Mouse (Mus musculus): Measurements from ENCODE around the gene Ppm1b. TPM values are rescaled to one million over a fixed set of nuclear protein-coding genes. Genes with fewer than 3 reads are reported as not detected.
"Not testable (repeated sequence)": the region's sequence is repeated elsewhere in the genome, so short reads cannot be mapped to it uniquely, and the experiment has no call there.

Ppm1b gene
- 100 to 1,000 TPM; 121 to 128 TPM for total RNA-seq (2021)

GRCm38 (mm10) chr17:84956441-84956840 lies at the start of gene Ppm1b:
TSS of gene Ppm1b (plus strand) at chr17:84956741.
- intact Hi-C loops (cut with DNase I), result loop anchor here (5.0 kb wide), 1 partner anchor 164 kb away; the partner anchor contains the start of gene Lrpprc
- DNase-seq, result peak in 1 of 2 experiments; percentile 11

DNA sequence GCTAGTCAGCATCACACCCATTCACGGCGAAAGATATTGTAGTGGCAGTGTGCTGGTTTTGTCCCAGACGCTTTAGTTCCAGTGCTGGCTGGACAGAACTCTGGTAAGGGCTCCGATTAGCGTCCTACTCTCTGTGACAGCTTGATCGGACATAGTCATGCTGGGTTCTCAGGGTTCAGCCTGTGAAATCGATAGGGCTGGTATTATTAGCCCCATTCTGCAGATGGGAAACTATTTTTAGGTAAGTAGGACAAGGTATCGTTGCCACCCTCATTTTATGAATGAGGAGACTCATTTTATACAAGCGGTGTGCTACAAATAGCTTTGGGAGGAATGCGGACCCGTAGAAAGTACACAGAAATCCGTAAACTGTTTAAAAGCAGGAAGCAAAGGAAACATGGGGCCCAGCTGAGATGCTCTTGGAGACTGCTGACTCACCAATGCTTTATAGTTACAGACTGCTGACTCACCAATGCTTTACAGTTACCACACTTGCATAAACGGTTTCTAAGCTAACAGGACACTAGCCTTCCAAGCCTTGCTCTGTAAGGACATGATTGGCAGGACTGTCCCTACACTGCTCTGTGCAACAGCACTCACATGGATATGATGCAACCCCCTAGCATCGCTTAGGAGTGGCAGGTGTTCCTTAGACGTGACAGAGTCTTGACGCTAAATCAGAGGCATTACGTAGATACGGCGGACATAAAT lies 34.7 kb upstream of the Ppm1b start:
- DNase-seq, result no peak
- intact Hi-C loops (cut with DNase I), result no loop called here

DNA sequence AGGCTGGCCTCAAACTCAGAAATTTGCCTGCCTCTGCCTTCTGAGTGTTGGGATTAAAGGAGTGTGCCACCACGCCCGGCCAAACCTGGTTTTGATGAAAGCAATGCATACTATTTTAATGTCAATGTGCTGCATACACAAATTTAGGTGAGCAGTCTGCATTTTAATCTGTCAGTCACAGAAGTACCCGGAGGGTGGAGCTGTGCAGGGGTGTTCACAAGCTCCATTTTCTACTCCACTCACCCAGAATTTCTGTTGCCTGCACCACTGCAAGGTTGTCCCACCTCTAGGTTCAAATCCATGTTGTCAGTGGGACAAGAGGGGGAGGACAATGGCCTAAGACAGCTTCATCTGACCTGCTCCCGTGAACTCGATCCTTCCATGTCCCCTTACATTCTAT lies 31.8 kb upstream of the Ppm1b start:
- DNase-seq, result no peak
- intact Hi-C loops (cut with DNase I), result no loop called here

DNA sequence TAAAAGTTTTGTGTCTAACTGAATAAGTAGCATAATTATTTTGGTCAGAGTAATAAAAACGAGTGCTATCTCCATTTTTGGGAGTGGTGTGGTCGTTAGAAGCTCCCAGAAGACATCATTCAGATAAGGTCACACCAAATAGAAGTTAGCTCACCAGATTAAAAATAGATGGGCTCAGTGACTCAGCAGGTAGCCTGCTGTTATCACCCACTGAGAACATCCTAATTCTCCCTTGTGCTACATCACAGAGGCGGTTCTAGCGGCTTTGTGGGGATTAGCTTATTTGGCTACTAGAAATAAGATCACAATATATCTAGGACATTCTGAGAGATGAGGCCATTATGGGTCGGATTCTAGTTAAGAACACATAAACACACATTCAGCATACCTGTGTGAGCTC lies 30.3 kb upstream of the Ppm1b start:
- DNase-seq, result no peak

DNA sequence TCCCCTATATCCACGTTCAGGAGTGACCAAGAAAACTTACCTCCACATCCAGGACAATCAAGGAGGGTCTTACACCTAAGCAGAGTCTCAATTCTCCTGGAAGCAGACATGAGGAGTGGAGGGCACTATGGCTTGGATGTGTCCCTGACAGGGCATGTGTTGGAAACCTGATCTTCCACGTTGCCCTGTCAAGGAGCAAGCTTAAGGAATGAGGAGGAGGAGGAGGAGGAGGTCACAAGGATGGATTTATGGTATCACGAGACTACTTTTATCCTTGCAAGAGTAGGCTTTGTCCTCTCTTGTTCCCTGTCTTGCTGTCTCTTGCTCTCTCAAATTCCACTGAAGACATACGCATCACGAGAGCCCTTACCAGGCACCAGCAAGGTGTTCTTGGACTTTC lies 29.0 kb upstream of the Ppm1b start:
- intact Hi-C loops (cut with DNase I), result no loop called here
- no peak for DNase-seq

More for the DNA sequence above, 30.3 kb upstream of the Ppm1b start:
- intact Hi-C loops (cut with DNase I), result no loop called here

GRCm38 (mm10) chr17:84932943-84933342 lies 23.6 kb upstream of the Ppm1b start:
- no peak for DNase-seq
- intact Hi-C loops (cut with DNase I), result no loop called here

DNA sequence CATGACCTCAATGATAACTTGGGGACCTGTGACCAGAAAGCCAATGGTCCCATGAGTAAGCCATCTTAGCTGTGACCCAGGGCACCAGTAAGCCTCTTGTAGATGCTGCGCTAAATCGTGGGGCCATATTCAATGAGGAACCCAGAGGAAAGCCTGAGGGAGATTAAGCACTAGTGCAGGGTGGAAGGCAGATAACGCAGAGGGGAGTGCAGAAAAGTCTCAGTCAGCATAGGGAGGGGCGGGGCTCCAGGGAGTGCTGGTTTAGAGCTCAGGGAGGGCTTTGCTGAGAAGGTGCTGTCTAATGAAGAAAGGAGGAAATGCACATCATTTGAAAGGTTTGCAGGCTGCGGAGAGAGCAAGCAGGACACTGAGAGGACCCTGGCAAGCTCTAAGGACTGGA lies 22.6 kb upstream of the Ppm1b start:
- no peak for DNase-seq
- intact Hi-C loops (cut with DNase I), result no loop called here

DNA sequence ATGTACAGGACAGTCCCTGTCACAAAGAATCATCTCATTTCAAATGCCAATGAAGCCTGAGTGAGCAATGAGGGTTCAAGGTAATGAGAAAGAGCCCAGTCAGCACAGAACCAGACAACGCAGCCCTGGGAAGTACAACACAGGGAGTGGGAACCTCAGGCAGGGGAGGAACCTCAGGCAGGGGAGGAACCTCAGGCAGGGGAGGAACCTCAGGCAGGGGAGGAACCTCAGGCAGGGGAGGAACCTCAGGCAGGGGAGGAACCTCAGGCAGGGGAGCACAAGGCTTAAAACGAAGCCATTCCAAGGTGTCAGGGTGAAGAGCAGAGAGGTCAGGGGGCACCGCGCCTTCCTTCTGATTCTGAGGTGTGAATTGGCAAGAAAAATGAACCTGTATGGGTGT lies 20.9 kb upstream of the Ppm1b start:
- intact Hi-C loops (cut with DNase I); DNase-seq: not testable (repeated sequence)

DNA sequence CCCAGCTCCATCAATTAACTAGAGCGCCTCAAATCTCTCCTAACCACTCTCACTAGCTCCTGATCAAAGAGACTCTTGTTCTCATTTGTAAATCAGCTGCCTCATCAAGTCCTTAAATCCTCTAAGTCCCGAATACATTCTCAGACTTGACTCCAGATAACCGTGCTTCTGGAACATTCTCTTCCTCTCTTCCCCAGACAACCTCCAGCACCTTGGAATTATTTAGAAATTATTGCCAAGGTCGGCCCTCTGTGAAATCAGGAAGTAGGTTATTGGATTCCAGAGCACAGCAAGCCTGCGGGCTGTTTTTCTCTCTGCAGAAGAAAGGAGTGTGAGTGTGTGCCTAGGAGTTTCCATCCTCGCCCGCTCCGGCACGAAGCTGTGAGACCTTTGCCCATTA lies 20.2 kb upstream of the Ppm1b start:
- DNase-seq, result no peak
- intact Hi-C loops (cut with DNase I), result no loop called here

DNA sequence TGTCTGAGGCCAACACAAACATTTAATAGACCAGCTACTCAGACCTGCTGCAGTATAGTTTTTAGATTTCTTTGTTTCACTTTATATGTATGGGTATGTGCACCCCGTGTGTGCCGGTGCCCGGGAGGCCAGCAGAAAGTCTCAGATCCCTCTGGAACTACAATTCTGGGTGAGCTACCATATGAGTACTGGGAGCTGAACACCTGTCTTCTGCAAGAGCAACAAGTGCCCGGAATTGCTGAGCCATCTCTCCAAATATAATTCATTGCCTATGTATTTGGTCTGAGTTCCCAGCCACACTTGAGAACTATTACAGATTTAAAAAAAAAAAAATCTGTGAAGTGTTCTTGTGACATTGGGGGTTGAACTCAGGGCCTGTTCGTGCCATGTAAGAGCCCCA lies 19.7 kb upstream of the Ppm1b start:
- intact Hi-C loops (cut with DNase I), result no loop called here
- no peak for DNase-seq

- intact Hi-C loops (cut with DNase I), result no loop called here
These were observed 19.3 kb upstream of the Ppm1b start for GRCm38 (mm10) chr17:84937220-84937619.

DNA sequence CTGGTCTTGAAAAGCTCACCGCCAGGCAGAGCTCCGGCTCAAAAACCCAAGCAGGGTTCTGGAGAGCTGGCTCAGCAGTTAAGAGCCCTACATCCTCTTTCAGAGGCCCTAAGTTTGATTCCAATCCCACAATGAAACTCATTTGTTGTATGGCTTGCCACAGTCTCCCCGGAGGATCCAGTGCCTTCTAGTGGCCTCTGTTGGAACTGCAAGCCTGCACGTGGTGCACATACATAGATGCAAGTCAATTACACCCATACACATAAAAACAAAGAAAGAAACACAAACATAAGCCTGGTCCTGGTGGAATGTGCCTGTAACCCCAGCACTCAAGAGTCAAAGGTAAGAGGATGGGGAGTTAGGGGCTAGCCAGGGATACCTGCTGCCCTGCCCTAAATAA lies 18.3 kb upstream of the Ppm1b start:
- intact Hi-C loops (cut with DNase I), result no loop called here
- no peak for DNase-seq

More at GRCm38 (mm10) chr17:84937220-84937619, 19.3 kb upstream of the Ppm1b start:
- no peak for DNase-seq

GRCm38 (mm10) chr17:84940017-84940731 lies 16.4 kb upstream of the Ppm1b start:
- DNase-seq, result no peak
- intact Hi-C loops (cut with DNase I), result no loop called here

GRCm38 (mm10) chr17:84941291-84941868 lies 15.2 kb upstream of the Ppm1b start:
- DNase-seq, result no peak
- intact Hi-C loops (cut with DNase I), result no loop called here

- DNase-seq, result no peak
- intact Hi-C loops (cut with DNase I), result no loop called here
These were observed 14.0 kb upstream of the Ppm1b start for GRCm38 (mm10) chr17:84942358-84943032.

- no peak for DNase-seq
- intact Hi-C loops (cut with DNase I), result no loop called here
These were observed 13.5 kb upstream of the Ppm1b start for GRCm38 (mm10) chr17:84943033-84943393.

GRCm38 (mm10) chr17:84944348-84944747 lies 12.2 kb upstream of the Ppm1b start:
- no peak for DNase-seq
- intact Hi-C loops (cut with DNase I), result no loop called here

DNA sequence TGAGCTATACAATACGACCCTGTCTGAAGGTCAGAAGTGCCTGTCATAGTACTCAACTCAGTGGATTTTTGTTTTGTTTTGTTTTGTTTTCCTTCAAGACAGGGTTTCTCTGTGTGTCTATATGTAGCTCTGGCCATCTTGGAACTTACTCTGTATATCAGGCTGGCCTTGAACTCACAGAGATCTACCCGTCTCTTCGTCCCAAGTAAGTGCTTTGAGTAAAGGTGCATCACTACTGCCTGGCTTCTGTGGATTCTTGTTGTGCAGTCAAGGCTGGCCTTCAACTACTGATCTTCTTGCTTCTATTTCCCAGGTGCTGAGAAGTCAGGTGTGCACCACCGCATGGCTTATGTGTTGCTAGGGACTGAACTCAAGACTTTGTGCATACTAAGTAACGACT lies 4.0 kb upstream of the Ppm1b start:
- no peak for DNase-seq
- intact Hi-C loops (cut with DNase I), result no loop called here

GRCm38 (mm10) chr17:84953776-84954175 lies 2.8 kb upstream of the Ppm1b start:
- intact Hi-C loops (cut with DNase I), result no loop called here
- no peak for DNase-seq

GRCm38 (mm10) chr17:84954881-84955280 lies 1.7 kb upstream of the Ppm1b start:
- DNase-seq, result no peak
- intact Hi-C loops (cut with DNase I), result loop anchor here (5.0 kb wide), 1 partner anchor 163 kb away; the partner anchor contains the start of gene Lrpprc

DNA sequence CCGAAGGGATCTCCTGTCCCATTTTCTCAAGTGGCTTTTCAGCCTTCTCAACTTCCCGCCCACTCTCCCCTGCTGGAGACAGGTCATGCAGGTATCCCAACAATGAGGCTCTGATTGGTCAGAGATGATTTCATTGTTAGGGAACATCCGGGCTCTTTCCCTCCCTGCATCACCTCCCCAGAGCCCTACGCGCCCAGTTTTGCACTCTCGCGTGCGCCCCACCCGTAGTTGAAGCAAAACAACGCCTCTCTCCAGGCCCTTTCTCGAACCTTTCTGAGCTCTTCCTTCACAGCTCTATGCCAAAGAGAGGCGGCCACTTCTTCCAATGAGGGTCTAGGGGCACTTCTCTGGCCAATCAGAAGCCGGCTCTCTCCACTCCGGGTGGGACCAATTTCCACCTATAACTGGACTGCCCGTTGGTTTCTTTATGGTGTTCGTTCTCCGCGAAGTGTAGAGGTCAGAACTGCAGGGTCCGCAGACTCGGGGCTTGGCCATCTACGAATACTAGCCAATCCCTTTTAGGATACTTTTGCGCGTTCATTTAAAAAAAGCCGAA lies 468 bp downstream of the Ppm1b start:
- intact Hi-C loops (cut with DNase I), result loop anchor here (5.0 kb wide), 1 partner anchor 165 kb away; the partner anchor contains the start of gene Lrpprc
- DNase-seq, result peak; percentile 81 to 90

All from heart, postnatal 36 days (tissue).